Mouse (Mus musculus) thymus, postnatal 4 days (tissue): ENCODE data around the gene Kcnd3.

Experiments used
- DNase-seq: peaks from one replicate; pipeline ENCODE4 v3.0.0; 2021

Gene Kcnd3

DNA sequence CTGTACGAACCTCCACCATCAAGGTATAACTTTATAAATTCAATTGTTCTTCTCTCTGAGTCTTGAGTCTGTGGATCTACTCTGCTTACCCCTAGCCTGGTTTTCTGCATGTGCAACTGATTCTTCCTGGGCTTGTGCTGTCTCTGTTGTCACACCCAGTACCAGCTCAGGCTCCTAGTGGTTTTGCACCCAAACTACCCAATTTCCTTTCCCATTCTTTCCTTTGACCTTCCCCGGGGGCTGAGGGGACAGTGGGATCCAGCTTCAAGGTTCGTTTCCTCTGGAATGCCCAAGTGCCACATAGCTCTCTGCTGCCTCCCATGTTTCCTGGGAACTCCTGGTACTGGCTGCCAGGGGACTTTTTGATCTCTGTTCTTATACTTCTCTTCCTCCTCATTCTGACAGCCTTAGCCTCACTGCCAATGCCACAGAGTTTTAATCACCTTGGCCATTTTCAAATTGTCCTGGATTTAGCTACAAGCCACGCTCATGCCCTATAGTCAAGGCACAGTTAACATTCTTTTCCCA lies 214.9 kb downstream of the Kcnd3 start:
- DNase-seq, result no peak

DNA sequence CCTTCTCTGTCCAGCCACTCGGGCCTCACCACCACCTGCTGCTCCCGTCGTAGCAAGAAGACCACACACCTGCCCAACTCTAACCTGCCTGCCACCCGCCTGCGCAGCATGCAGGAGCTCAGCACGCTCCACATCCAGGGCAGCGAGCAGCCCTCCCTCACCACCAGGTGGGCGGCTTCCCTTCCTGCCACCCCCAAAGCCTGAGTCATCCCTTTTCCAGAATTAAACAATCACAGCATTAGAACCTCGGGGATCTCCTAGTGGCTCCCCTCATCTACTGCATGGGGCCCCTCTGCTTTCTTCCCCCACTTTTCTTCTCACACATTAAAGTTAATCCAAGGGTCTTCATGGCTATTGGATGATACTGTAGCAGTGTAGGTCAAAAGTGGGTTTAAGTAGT lies 216.0 kb downstream of the Kcnd3 start:
- DNase-seq, result no peak

DNA sequence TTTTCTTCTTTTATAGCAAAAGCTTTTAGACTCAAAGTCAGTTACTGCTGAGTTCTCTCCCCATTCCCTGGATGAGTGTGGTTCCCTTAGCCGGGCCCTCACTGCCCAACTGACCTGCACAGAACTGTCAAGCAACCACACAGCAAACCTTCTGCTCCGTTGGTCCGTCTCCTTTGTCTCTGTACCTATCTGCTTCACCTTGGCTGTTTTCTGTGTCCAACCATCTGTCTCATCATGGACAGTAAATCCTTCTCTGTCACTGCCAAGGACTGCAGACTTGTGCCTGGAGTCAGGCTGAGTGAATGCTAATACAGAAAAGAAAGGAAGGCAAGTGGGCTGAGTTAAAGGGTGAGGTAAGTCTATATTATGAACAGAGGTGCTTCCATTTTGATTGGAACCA lies 217.6 kb downstream of the Kcnd3 start:
- no peak for DNase-seq

DNA sequence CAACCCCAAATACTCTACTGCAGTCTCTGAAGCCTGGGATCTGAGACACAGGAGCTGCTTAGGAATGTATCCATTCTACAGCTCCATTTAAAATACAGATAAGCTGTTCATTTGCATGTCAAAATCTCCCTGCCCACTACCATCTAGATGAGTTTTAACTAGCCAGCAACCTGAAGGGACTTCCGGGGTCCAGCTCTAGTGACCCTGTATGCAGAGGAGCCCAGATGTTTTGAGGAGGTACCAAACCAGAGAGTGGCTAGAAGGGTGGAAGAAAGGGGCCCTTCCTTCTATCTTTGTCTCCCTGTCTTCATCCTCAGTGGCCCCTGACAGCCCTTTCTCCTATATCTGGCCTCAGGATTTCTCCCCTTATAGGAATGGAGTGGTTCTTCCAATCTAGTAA lies 218.7 kb downstream of the Kcnd3 start:
- no peak for DNase-seq

DNA sequence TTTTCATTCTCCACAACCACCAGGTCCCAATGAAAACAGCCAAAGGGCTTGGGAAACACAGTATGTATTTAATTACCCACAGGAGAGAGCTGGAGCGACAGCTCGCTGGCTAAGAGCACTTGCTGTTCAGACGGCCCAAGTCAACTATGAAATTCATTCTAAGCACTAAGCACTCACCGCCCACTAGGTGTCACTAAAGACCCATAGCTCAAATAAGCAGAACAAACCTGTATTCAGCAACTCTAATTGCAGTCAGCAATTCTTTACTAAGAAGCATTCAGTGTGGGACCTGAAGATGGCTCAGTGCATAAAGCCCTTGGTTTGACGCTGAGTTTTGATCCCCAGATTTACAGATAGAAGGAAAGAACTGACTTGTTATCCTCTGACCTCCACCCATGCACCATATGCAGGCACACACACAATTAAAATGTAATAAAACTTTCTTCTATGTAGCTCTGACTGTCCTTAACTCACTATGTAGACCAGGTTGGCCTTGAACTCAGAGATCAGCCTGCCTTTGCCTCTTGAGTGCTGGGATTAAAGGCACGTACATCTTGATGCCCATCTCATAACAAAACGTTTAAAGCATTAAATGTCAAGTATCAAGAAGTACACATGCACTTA lies 222.6 kb downstream of the Kcnd3 start:
- peak; percentile 62 for DNase-seq

DNA sequence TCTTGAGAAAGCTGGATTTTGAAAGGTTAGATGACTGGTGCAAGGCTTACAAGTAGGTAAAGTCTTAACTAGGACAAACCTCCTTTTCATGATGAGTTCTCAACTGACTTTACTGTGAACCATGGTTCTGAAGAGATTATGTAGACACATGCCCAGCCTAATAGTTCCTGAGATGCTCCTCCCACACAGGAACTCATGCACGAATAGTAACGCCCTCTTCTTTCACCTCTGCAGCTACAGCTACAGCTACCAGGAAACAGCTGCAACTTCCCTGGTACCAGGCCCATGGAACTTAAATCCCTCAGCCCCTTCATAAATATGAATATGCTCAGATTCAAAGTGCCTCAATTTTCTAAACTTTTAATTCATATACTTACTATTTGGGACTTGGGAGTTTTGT lies 223.8 kb downstream of the Kcnd3 start:
- no peak for DNase-seq

DNA sequence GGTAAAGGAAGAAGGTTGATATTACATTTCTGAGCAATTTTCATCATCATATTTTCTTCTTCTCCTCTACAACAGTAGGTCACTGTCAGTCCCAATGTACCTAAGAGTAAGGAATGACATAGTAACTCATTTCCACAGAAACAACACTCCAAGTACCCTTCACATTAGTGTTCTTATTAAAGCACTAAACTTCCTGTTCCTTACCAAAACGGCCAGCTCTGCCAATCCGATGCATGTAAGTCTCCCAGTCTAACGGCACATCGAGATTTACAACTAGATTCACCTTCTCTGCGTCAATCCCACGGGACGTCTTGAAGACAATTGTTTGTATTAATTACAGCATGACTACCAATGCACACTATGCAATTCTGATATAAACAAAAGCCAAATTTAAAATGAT lies 228.2 kb downstream of the Kcnd3 start:
- no peak for DNase-seq

DNA sequence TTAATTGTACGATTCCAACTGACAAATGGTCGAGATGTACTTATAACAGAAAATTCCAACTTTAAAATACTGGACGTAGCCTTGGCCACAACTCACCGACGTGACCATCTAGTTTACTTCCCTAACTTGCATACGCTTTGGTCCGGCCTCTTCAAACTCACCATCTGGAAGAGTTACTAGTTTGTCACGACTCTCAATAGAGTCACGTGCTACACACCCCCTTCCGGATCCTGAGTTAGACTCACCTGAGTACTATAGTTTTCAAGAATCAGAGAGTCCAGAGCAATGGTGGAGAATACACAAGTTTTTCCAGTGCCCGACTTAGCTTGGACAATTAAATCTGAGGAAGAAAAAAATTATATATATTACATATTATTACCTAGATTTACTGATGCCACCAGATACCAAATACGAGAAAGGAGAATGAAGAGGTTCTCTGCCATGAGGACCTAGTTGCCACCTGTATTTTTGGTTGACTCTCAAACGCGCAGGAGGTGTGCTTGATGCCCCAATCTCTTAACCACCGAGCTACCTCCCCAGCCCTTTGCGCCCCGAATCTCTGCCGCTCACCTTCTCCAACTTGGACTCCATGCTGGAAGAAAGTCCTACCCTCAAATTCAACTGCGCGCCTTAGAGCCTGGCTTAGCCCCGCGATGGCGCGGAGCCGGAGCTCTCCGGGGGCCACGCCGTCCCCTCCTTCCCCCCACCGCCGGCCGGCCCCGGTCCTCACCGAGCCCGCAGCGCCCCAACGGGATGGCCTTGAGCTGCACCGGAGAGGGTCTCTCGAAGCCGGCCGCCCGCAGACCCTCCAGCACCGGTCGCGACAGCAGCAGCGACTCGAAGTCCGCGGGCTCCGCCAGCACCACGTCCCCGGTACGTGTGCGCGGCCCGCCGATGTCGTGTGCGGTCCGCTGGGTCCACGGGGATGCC lies 234.5 kb downstream of the Kcnd3 start:
- DNase-seq, result no peak

DNA sequence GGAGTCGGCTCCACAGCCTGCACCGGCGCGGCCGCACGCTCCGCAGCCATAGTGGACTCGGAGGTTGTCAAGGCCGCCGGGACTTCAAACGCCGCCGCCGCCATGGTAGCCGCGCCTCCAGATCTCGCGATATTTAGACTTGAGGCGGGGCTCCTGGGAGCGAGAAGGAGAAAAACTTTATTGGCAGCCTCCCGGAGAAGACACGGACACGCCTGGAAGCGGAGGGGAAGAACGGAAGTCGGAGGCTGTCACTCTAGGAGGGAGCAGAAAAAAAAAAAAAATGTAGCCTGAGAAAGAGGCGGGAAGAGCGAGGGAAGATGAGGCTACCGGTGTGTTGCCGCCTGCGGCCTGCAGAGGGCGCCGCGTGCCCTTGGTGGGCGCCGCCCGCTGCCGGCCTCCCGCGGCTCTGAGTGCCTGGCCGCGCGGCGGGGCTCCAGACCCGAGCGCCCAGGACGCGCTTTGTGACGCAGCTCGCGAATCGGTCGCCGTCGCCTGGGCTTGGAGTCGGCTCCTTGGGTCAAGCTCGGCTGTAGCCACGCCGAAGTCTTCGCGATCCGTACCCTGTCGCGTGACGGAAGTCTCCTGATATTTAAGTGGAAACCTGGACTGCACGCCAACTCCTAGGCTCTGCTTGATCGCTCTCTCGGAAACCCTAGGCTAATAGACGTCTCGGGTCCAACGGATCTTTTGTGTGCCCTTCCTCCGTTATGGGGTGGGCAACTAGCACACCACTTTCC lies 235.4 kb downstream of the Kcnd3 start, which contains the start of gene Ddx20:
Gene Ddx20 (minus strand): TSS at position 251 of the 737 bp plus-strand sequence.
- peak; percentile 95 for DNase-seq

DNA sequence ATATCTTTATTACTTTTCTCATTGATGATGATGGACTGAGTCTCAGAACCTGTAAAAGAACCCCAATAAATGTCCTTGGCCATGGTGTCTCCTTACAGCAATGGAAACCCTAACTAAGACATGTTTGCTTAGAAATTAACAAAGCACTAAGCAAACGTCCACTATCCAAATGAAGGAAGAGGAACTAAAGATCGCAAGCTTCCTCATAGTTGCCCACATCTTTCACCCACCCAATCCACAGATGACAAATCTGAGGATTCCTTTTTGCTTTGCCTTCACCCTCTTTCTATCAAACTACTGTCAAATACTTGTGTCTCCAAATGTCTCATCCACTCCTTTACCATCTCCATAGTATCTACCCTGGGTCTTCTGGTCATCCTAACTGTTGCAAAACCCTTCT lies 236.4 kb downstream of the Kcnd3 start:
- no peak for DNase-seq

DNA sequence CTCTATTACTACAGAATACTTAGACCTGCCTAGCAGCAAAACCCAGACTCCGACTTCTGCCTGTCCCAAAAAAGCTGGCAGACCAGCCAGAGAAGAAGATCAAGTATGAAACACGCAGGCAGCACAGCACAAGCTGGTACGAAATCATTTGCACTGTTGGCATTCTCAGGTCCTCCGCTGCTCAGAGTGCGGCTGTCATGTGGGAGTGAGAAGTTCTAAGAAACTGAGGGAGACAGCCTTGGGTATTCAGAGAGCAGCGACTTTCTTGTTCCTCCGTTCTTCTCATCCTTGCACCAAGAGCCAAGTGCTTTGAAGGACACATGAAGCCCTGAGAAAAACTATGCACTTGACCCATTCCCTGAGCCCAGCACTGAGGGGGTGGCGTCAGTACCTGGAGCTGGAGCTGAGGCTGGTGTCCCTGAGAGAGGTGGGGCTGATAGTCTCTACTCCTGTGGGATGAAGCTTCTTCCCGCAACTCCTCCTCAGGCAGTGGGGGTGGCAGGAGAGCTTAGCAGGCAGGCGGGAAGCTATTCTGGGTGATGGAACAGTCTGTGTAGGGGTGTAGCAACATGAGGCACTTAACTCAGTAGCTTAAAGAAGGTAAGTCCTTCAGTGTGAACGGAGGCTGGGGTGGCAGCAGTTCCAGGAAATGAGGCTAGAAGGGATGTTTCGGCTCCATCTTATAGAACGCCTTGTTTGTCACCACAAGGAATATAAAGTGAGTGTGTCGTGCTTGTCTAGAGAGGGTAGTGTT lies 241.4 kb downstream of the Kcnd3 start:
- no peak for DNase-seq

DNA sequence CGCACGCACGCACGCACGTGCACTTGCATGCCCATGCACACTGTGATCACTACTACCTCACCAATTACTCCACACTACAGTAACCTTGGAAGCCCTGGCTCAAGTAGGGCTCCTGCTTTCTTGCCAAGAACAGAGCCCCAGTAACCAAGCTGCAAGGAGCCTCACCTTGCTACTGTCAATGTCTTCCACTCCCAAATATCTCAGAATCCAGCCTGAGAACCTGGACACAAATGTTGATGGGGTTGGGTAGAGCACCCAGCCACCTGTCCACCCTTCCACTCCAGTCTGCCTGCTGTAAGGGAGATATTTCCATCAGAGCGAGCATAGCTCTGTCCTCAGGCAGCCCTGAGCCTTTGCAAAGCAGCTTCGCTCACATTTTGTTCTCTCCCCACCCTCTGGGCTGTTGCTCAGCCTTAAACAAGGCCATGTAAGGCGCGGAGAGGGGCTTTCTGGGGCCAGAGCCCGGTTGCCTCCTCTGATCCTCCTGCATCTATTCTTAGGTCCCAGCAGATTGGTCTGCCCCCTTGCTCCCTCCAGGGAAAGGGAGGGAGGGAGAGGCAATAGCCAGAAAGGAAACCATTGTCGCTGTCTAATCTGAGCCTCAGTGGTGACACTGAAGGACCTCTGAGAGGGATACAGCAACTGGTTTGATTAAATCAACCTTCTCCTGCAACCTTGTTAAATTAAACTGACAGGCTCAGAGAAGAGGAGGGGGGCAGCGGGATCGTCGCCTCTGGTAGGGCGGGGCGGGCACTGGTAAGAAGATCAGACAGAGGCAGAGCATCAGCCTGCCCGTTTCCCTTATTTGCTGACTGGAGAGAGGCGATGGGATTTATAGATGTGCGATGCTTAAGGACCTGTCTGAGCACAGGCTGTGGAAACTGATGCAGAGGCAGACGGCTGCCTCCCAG lies 243.6 kb downstream of the Kcnd3 start:
- DNase-seq, result no peak

DNA sequence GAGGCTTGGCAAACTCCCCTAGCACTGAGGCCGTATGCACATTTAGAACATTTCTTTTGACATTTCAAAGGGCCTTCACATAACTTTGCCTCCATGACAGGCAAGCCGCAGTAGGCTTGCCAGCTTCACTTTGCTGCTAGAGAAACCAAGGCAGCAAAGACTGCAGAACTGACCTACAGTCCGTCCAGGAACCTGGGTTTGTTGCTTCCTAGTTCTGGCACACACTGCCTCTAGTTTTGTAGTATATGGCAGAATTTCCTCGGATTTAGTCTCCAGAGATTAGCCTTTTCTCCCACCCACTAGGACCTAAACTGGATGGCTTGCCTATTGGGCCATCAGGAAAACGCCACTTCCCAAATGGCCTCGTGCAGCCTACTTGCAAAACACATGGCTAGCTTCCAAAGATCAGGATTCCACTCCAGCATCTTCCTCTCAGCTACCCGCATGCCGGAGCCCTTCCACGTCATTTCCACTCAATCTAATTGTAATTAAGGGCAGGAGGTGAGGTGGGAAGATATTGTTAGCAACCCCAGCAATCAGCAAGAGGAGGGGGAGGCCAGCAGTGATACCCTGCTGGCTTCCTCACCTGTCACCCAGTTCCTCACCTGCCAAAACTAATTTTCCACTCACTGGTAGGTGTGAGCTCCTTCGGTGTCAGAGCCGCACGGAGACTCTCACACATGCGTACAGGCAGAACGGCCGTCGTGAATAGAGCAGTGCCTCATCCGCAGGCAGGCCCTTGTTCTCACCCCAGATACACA lies 244.4 kb downstream of the Kcnd3 start:
- DNase-seq, result no peak

DNA sequence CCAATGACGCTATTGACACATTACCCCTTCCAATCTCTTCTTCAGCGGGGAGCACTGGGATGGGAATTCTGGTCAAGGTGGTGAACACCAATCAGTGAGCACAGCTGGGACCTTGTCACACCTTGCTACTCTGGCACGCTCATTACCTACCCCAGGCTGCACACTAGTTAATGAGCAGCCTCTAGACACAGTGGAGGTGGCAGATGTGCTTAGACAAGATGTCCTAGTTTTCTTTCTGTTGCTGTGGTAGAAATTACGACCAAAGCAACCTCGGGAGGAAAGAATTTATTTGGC lies 245.0 kb downstream of the Kcnd3 start:
- DNase-seq, result no peak

DNA sequence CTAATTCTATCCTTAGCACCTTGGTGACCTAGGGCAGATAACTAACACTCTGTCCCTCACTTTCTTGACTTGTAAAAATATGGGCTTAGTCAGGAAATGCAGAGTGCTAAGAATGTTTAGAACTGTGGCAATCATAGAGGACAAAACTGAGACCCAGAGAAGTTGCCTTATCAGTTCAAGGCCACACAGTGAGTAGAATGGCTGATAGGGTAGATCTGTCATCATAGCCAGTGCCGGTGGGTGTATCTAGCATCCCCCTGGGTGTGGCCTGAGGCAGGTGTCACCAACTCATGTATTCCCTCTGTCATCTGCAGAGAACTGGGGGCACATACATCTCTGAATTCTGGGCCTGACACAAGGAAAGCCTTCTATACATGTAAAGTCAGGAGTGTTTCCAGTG lies 246.2 kb downstream of the Kcnd3 start:
- no peak for DNase-seq

DNA sequence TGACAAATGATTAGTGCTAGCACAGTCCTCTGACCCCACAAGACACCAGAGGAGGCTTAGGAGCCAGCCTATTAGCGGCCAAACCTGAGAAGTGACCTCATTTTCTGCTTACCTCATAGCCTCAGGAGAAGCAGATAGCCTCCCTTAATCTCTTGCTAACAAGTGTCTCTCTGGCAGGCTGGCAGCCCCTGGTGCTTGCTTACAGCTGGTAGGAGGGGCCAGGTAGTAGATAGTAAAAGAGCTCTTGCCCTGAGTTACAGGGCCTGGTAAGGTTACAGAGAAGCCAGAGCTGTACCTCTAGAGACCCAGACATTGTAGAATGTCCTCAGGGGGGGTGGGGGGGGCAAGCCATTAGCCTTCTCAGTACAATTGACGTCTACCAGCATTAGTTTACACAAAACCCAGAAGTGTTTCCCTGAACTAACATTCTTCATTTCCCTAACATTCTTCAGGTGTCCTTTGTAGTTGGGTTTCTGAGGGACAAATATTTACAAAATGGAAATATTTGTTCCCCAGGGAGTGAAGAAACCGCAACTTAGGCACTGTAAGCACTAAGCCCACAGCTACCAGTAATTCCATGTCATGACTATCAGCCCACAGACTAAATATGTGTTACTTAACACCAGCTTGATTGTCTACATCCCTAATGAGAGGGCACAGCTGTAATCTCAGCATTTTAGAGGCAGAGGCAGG lies 247.3 kb downstream of the Kcnd3 start:
- DNase-seq, result no peak

DNA sequence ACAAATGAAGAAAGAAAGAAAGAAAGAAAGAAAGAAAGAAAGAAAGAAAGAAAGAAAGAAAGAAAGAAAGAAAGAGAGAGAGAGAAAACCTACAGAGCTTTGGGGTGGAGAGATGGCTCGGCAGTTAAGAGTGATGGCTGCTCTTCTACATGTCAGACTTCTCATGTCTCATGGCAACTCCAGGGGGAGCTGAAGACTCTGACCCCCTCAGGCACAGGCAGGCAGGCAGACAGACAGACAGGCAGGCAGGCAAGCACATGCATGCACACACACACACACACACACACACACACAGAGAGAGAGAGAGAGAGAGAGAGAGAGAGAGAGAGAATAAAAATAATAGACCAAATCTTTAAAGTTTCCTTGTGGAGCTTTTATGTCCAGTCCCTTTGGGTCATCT lies 248.7 kb downstream of the Kcnd3 start:
- peak; percentile 37 for DNase-seq

DNA sequence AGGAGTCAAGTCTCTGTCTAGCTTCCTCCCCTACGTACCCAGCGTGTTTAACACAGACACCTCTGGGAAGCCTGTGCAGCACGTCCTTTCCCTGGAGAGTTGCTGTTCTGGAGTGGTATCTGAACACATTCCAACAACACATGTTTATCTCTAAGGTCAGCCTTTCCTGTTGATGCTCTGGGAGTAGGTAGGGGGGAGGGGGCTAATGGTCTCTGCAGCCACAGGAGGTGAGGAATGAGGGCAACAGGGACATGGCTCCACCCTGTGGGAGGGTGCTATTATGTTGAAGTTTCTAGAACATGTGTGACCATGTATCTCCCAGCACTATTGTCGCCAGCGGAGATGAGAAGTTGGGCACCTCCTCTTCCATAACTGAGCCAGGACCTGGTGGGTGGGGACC lies 249.3 kb downstream of the Kcnd3 start:
- DNase-seq, result no peak

DNA sequence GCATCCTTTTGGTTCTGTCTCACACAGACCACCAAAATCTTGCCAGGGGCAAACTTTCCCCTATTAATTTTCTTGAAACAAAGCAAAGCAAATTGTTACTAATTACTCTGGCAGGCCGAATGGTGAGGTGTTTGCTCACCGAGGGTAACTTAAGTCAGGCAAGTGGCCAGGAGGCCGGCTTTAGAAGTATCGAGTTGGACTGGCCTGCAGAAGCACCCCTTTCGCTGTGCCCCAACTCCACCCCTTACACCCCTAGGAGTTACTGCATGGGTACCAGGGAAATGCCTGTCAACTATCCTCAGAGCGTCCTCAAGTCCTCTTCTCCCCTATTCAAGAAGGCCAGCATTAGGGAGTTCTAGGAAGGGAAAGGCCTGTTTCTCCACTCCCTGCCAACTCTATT lies 251.4 kb downstream of the Kcnd3 start:
- no peak for DNase-seq
